Mouse (Mus musculus) intestine, embryonic 14.5 days (tissue): ENCODE measurements around the gene Ube4a. TPM values are rescaled to one million over a fixed set of nuclear protein-coding genes. Genes with fewer than 3 reads are reported as not detected.

Experiments used
- ATAC-seq: fragments of 200-750 bp; cut with Nextera tagmentation; replicated peaks from 2 replicates; pipeline ENCODE4 v1.8.0; 2017; ENCODE audit warnings: low read depth, moderate number of reproducible peaks, moderate TSS enrichment, moderate library complexity; ENCODE audit not compliant: low FRiP score, low TSS enrichment
- DNase-seq: peaks from one replicate; pipeline ENCODE4 v3.0.0-alpha.2; 2018; ENCODE audit warnings: low spot score
- H3K27ac ChIP-seq: fragments of 300-500 bp; sonication (generic); 2 replicates; pipeline ENCODE4 v1.5.1; 2014; ENCODE audit warnings: low read depth, mild to moderate bottlenecking, control low read depth
- H3K27me3 ChIP-seq: fragments of 300-500 bp; sonication (generic); replicated peaks from 2 replicates; pipeline ENCODE4 v1.6.1; 2014; ENCODE audit warnings: low read length, control low read depth; ENCODE audit not compliant: control insufficient read depth, insufficient read depth
- H3K36me3 ChIP-seq: fragments of 300-500 bp; sonication (generic); 2 replicates; pipeline ENCODE4 v1.6.1; 2014; ENCODE audit warnings: low read length, control low read depth; ENCODE audit not compliant: control insufficient read depth, insufficient read depth
- H3K4me1 ChIP-seq: fragments of 300-500 bp; sonication (generic); replicated peaks from 2 replicates; pipeline ENCODE4 v1.6.1; 2014; ENCODE audit warnings: low read length, control low read depth, mixed read lengths; ENCODE audit not compliant: control insufficient read depth, insufficient read depth
- H3K4me2 ChIP-seq: fragments of 300-500 bp; sonication (generic); 2 replicates; pipeline ENCODE4 v1.6.1; 2014; ENCODE audit warnings: low read length
- H3K4me3 ChIP-seq: fragments of 300-500 bp; sonication (generic); 2 replicates; pipeline ENCODE4 v1.5.1; 2014; ENCODE audit warnings: low read depth, low read length, control low read depth, mixed read lengths
- H3K9ac ChIP-seq: fragments of 300-500 bp; sonication (generic); 2 replicates; pipeline ENCODE4 v1.6.1; 2014; ENCODE audit warnings: mild to moderate bottlenecking, low read length
- H3K9me3 ChIP-seq: fragments of 300-500 bp; sonication (generic); 2 replicates; pipeline ENCODE4 v1.6.1; 2016; ENCODE audit warnings: low read length, control low read depth; ENCODE audit not compliant: control insufficient read depth
- WGBS: fragments of 180-500 bp; shearing (Covaris S2); extraction: QIAGEN DNeasy Blood & Tissue Kit; methylation state at CpG from one replicate; pipeline ENCODE4 v1.1.7; 2014; 5-methylcytosine and 5-hydroxymethylcytosine counted together
- polyA plus RNA-seq: library from polyadenylated mRNA; unstranded; fragments of >200 nt; fragmentation: Nextera tagmentation; extraction: Ambion mirVana; gene quantifications from 2 replicates; pipeline ENCODE4 v1.2.1, GENCODE M21; 2014

The Ube4a gene
- polyA plus RNA-seq, 1 experiment from 2014 or later: 31.3 TPM

DNA sequence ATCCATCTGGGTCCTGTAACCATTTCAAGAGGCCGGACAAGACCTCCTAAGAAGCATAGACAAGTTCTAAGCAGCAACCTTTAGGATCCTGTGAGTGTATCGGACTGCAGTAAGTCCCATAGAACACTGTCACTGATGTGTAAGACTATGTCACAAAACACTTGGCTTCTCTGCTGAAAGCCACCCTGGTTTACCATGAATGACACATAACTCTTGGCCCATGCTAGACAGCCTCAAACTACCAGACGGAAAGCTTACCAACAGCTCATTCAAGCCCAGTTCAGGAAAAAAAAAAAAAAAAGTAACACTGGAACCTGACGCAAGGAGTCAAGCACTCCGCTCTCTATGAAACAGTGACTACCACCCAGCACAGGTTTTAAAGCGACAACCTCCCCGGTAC, 87.7 kb downstream of the Ube4a start:
- Histone ChIP-seq H3K36me3 (0 out of 2 replicates have a peak, but pooled peaks cover 5% of the 10 kb centered on the region), H3K9ac (no peak overlapping the region), H3K9me3 (no peaks in the 10 kb centered on the region), H3K4me1 (peaks cover 58% of the 10 kb centered on the region), H3K4me3 (no peak overlapping the region; the same call in 1 of the 2 replicates), H3K4me2 (peak overlapping the region; percentile 5; the same call in 1 of the 2 replicates), H3K27me3 (no peaks in the 10 kb centered on the region), H3K27ac (no peak overlapping the region)
- WGBS: 73% methylated on average over 7 of the region's 7 CpGs
- ATAC-seq (no peak), DNase-seq (no peak)

DNA sequence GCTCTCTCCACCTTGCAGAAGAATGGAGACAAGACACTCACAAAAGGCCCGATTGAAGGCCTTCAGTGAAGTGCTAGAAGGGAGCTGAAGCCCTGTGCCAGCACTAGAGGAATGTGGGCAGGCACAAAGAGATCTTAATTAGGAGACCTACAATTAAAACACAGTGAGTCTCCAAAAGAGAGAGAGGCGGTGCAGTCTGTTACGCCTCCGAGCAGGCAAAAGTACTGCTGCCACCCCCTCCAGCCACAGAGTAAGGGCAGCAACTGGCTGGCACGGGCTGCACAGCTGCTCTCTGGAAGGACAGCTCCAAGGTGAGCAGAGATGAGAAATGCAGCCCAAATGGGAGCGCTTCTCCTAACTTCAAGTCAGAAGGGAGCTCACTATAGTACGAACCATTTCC, 89.9 kb downstream of the Ube4a start:
- Histone ChIP-seq H3K4me1 (peaks cover 58% of the 10 kb centered on the region), H3K4me3 (no peak overlapping the region), H3K9ac (no peak overlapping the region), H3K36me3 (peaks cover 11% of the 10 kb centered on the region; the same call in 1 of the 2 replicates), H3K4me2 (no peak overlapping the region), H3K27me3 (no peaks in the 10 kb centered on the region), H3K9me3 (no peaks in the 10 kb centered on the region), H3K27ac (no peak overlapping the region)
- no peak for DNase-seq
- no peak for ATAC-seq
- WGBS: 69% methylated on average over 7 of the region's 7 CpGs

DNA sequence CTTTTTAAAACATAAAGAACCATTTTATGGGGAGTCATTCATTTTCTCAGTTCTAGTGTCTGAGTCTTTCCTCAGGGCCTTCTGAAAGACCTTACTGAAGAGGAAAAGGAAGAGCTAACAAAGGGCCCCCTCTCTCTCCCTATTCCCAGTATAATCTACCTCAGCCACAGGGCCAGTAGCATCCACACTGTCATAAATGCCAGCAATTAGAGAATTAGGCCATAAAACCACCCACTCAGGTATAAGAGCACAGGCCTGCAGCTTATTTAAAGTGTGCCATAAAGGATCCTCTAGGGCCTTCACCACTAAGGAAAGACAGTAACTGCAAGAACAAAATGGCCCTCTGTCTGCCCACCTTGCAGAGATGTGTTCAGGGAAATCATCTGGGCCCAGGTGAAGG, 91.2 kb downstream of the Ube4a start:
- H3K4me1 ChIP-seq: peaks cover 58% of the 10 kb centered on the region
- H3K36me3 ChIP-seq: peaks cover 15% of the 10 kb centered on the region; the same call in 1 of the 2 replicates
- H3K27me3 ChIP-seq: no peaks in the 10 kb centered on the region
- ATAC-seq (no peak), DNase-seq (no peak)
- H3K27ac ChIP-seq: 0 out of 2 replicates have a peak overlapping the region, but pooled peaks have one; percentile 23
- no peak overlapping the region for H3K4me2 ChIP-seq
- H3K4me3 ChIP-seq: no peak overlapping the region
- no peak overlapping the region for H3K9ac ChIP-seq
- H3K9me3 ChIP-seq: no peaks in the 10 kb centered on the region

DNA sequence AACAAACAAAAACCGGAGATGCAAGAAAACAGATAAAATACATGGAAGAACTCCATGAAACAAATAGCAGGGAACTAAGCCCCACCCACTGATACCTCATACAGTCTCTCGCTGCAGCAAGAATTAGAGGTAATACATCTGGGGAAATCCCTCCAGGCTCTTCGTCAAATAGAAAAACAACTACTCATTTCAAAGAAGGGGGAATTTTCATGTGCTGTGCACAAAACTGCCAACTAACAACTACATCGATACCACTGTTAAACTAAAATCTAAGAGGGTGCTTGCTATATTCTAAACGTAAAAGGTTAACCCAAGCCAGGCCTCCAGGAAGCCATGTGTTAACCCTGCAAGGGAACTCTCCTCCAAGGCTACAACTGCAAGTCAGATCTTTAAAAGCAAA, 91.7 kb downstream of the Ube4a start:
- no peaks in the 10 kb centered on the region for H3K27me3 ChIP-seq
- peaks cover 15% of the 10 kb centered on the region; the same call in 1 of the 2 replicates for H3K36me3 ChIP-seq
- WGBS: 47% methylated on average over 5 of the region's 5 CpGs
- H3K4me2 ChIP-seq: peak overlapping the region; percentile 1; the same call in 1 of the 2 replicates
- peaks cover 53% of the 10 kb centered on the region for H3K4me1 ChIP-seq
- H3K9ac ChIP-seq: no peak overlapping the region
- 0 out of 2 replicates have a peak overlapping the region, but pooled peaks have one; percentile 23 for H3K27ac ChIP-seq
- ATAC-seq (no peak), DNase-seq (no peak)
- no peaks in the 10 kb centered on the region for H3K9me3 ChIP-seq
- H3K4me3 ChIP-seq: no peak overlapping the region

Other genes with a start within 250 kb of the Ube4a start
- 21.4 and 22.6 TPM in 2 replicates for gene Phldb1, start 230.4 kb downstream of the Ube4a start, polyA plus RNA-seq
- gene Arcn1, start 197.8 kb downstream of the Ube4a start, polyA plus RNA-seq: 188 and 192 TPM in 2 replicates
- 87.8 and 96.0 TPM in 2 replicates for gene Ift46, start 197.7 kb downstream of the Ube4a start, polyA plus RNA-seq
- 3.3 and 3.9 TPM in 2 replicates for gene Tmem25, start 166.3 kb downstream of the Ube4a start, polyA plus RNA-seq
- gene Ttc36, start 162.5 kb downstream of the Ube4a start, polyA plus RNA-seq: 1.5 and 2.7 TPM in 2 replicates
- gene Kmt2a, start 84.3 kb downstream of the Ube4a start, polyA plus RNA-seq: 10.4 and 14.7 TPM in 2 replicates
- 722 and 905 TPM in 2 replicates for gene Atp5l, start 44.9 kb downstream of the Ube4a start, polyA plus RNA-seq
- 0.35 and 0.55 TPM in 2 replicates for gene Cd3g, start 14.8 kb upstream of the Ube4a start, polyA plus RNA-seq
- not detected in 2 replicates for gene Cd3d, start 16.2 kb upstream of the Ube4a start, polyA plus RNA-seq
- 0.49 TPM in 1 of 2 replicates, not detected in the other for gene Cd3e, start 44.0 kb upstream of the Ube4a start, polyA plus RNA-seq
- gene Mpzl2, start 74.2 kb upstream of the Ube4a start, polyA plus RNA-seq: 26.7 and 27.0 TPM in 2 replicates
- gene Mpzl3, start 89.6 kb upstream of the Ube4a start, polyA plus RNA-seq: 6.3 and 6.5 TPM in 2 replicates
- gene Jaml, start 113.6 kb upstream of the Ube4a start, polyA plus RNA-seq: 42.7 and 49.4 TPM in 2 replicates
- gene Scn2b, start 152.2 kb upstream of the Ube4a start, polyA plus RNA-seq: 3.7 and 3.8 TPM in 2 replicates
- gene Scn4b, start 172.8 kb upstream of the Ube4a start, polyA plus RNA-seq: not detected in 2 replicates
- gene BC049352, start 216.4 kb upstream of the Ube4a start, polyA plus RNA-seq: 0.22 TPM in 1 of 2 replicates, not detected in the other
- gene Tmprss4, start 238.5 kb upstream of the Ube4a start, polyA plus RNA-seq: 22.3 and 23.2 TPM in 2 replicates